Mouse (Mus musculus) ES-E14 (cell line): ENCODE results near the gene Robo2.

Experiments used
- CHD2 ChIP-seq: IDR thresholded peaks from 2 replicates; pipeline ENCODE4 v1.6.1; 2014; ENCODE audit warnings: mild to moderate bottlenecking, low read depth, low read length, inconsistent platforms
- HCFC1 ChIP-seq: IDR thresholded peaks from 2 replicates; pipeline ENCODE4 v1.6.1; 2012; ENCODE audit warnings: low read length, inconsistent platforms, borderline replicate concordance; ENCODE audit not compliant: insufficient read depth
- MAFK ChIP-seq: IDR thresholded peaks from 2 replicates; pipeline ENCODE4 v1.6.1; 2014; ENCODE audit warnings: mild to moderate bottlenecking, low read depth, low read length, inconsistent platforms; ENCODE audit not compliant: insufficient read depth
- ZC3H11A ChIP-seq: IDR thresholded peaks from 2 replicates; pipeline ENCODE4 v1.6.1; 2012; ENCODE audit warnings: low read depth, mild to moderate bottlenecking, inconsistent platforms, low read length, borderline replicate concordance

- no peak for TF ChIP-seq MAFK
- no peak for TF ChIP-seq ZC3H11A
- TF ChIP-seq HCFC1: no peak
- TF ChIP-seq CHD2: no peak
These were observed 547.9 kb downstream of the Robo2 start for GRCm38 (mm10) chr16:73863748-73864147.
